Mouse (Mus musculus): ENCODE data around the gene Clta.

Clta gene

DNA sequence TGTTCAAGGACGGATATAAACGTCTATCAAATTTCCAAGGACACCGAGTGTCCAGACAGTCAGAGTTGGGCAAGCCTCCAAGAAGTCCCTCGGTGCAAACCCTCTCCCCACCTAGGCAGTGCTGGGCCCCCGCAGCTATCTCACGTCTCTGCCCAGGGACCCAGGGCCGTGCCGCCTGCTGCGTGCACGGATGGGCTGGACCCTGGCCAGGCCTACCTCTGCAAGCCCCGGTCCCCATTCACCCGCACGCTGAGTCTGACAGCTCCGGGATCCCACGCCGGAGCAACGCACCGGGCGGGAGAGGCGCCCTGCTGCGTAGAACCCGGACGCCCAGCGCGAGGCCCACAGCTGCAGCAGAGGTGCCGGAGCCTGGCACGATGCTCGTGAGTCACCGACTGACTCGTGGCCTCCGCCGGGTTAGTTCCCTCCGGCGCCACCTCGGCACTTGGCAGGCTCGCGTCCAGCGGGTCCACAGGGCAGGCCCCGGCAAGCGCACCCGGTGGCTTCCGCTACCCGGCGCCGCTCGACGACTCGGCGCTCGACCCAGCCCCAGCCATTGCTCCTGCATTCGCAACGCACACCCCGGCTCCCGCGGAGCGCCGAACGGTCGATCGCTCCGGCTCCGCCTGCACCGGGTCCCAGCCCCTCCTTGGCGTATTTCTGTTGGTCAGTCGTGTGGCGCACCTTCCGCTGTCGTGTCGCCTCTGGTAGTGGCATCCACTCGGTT is 68.1 kb downstream of the Clta start:
- DNase-seq (ENCODE audit: low spot score in 2 of 2), result peak; percentile 90 to 94

DNA sequence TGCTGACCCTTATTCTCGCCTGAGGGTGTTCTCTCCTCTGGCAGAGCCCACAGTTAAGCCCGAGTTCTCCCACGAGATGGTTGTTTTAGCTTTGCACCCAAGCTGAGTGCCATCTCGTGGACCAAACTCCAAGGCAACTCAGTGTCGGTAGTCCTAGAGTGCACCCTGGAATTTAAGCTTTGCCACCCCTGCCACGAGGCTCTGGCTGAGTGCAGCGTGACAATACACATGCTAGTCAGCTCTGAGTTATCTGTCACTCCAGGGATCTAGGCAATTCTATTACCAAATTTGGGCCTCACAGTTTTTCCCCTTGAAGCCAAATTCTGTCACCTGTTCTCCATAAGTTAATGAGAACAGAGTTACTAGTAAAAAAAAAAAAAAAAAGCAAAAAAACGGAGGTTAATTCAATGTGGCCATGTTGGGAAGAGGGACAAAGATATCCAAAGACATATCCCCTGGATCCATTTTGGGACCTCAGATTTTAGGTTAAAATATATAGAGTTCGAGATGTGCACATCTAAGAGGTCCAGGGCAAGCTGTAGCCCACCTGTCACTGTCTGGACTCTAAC is 68.7 kb downstream of the Clta start:
- DNase-seq (ENCODE audit: low spot score in 2 of 2), result no peak

GRCm38 (mm10) chr4:44073799-44074198 is 69.5 kb downstream of the Clta start:
- DNase-seq (ENCODE audit: low spot score in 2 of 2), result no peak

DNA sequence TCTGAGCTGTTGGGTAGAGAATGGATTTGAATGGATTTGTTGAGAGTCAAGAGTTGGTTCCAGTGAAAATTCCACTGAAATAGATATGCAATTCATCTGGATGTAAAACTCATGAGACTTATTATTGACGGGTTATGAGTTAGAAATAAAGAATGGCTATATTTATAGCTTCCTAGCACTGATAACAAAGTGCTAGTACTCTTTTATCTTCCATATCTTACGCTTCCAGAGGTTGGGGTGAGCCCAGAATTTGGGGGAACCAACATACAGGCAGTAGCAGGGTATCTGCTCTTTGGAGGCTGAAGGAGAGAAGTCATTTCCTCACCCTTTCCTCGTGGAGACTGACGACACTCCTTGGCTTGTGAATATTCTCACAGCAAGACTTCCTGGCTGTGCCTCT is 70.2 kb downstream of the Clta start:
- no peak for DNase-seq (ENCODE audit: low spot score in 2 of 2)

- no peak for DNase-seq (ENCODE audit: low spot score in 2 of 2)
Measured at GRCm38 (mm10) chr4:44078358-44078933, 74.2 kb downstream of the Clta start.
